Mouse (Mus musculus): Measurements from ENCODE around the gene Tcf7l1. TPM values are rescaled to one million over a fixed set of nuclear protein-coding genes. Genes with fewer than 3 reads are reported as not detected.

Tcf7l1 gene
- total RNA-seq, 2 experiments from 2014 or later = 4.6 to 5.2 TPM

GRCm38 (mm10) chr6:72597956-72598753 lies 190.9 kb downstream of the Tcf7l1 start, which contains the start of the genes Elmod3 and Retsat:
Gene Elmod3, minus strand, starts transcription at chr6:72598413.
Gene Retsat, plus strand, starts transcription at chr6:72598475.
- peak; percentile 87 to 96 for DNase-seq (ENCODE audit: low spot score in 2 of 2)

- peak; percentile 15 to 48 for DNase-seq (ENCODE audit: low spot score in 2 of 2)
These were observed 191.8 kb downstream of the Tcf7l1 start for GRCm38 (mm10) chr6:72597083-72597874.

- no peak for DNase-seq (ENCODE audit: low spot score in 2 of 2)
These were observed 195.1 kb downstream of the Tcf7l1 start for GRCm38 (mm10) chr6:72593914-72594313.

GRCm38 (mm10) chr6:72593011-72593803 lies 195.8 kb downstream of the Tcf7l1 start:
- peak; percentile 34 to 55 for DNase-seq (ENCODE audit: low spot score in 2 of 2)

GRCm38 (mm10) chr6:72590111-72590510 lies 198.9 kb downstream of the Tcf7l1 start:
- no peak for DNase-seq (ENCODE audit: low spot score in 2 of 2)

GRCm38 (mm10) chr6:72588307-72588706 lies 200.7 kb downstream of the Tcf7l1 start:
- no peak for DNase-seq (ENCODE audit: low spot score in 2 of 2)

GRCm38 (mm10) chr6:72586701-72587100 lies 202.4 kb downstream of the Tcf7l1 start:
- DNase-seq (ENCODE audit: low spot score in 2 of 2) = no peak

GRCm38 (mm10) chr6:72584154-72584553 lies 204.9 kb downstream of the Tcf7l1 start:
- no peak for DNase-seq (ENCODE audit: low spot score in 2 of 2)

- DNase-seq (ENCODE audit: low spot score in 2 of 2) = no peak
These were observed 205.7 kb downstream of the Tcf7l1 start for GRCm38 (mm10) chr6:72583211-72583839.

GRCm38 (mm10) chr6:72581625-72582382 lies 207.2 kb downstream of the Tcf7l1 start:
- no peak for DNase-seq (ENCODE audit: low spot score in 2 of 2)

Other genes starting within 250 kb of the Tcf7l1 start
- gene Capg, start 244.9 kb downstream of the Tcf7l1 start, total RNA-seq (2021) = 1 to 10 TPM; 3.0 to 3.6 TPM
- 10 to 100 TPM; 19.4 to 21.4 TPM for gene Elmod3, start 190.8 kb downstream of the Tcf7l1 start, total RNA-seq (2021)
- 10 to 100 TPM; 44.0 to 50.8 TPM for gene Retsat, start 190.8 kb downstream of the Tcf7l1 start, total RNA-seq (2021)
- 10 to 100 TPM; 65.3 to 68.0 TPM for gene Tgoln1, start 172.3 kb downstream of the Tcf7l1 start, total RNA-seq (2021)
- gene Kcmf1, start 110.7 kb upstream of the Tcf7l1 start, total RNA-seq (2021) = 10 to 100 TPM; 58.6 to 63.0 TPM
- 100 to 1,000 TPM; 787 to 793 TPM for gene Tmsb10, start 169.5 kb upstream of the Tcf7l1 start, total RNA-seq (2021)